Mouse (Mus musculus): Measurements from ENCODE around the gene Ephx4.
"Not testable (repeated sequence)": the region's sequence is repeated elsewhere in the genome, so short reads cannot be mapped to it uniquely, and the experiment has no call there.

Gene Ephx4

DNA sequence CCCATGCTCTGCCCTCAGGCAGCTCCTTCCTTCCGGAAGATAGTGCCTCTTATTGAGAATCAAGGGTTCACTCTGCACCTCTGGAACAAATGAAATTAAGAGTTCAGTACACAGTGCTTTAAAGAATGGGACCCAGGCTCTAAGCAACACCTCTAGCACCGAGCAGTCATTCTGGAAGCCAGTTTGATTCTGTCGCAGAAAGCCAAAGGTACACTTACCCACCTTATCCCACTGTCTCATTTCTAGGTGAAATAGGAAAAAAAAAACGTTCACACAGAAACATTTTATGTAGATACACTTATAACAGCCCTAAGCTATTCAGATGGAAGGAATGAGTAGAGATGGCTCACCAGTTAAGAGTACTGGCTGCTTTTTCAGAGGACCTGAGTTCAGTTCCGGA lies at the start of gene Ephx4:
Gene Ephx4 (plus strand): TSS at position 301 of the 400 bp plus-strand sequence.
- DNase-seq (ENCODE audit: low read depth, low spot score) = no peak

DNA sequence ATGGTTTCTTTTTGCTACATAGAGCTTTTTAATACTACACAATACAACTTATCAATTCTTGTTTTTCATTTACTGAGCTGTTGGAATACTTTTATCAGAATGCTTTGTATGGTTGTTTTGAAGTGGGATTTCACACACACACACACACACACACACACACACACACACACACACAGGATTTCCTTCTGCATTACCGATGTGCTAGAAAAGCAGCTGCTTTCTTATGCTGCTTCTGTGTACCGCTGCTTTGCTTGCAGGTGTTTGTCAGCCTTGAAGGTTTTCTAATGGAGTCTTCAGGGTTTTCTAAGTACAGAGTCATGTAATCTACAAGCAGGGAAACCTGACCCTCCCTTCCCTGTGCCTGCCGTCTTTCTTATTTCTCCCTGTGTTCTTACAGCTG lies 48.6 kb upstream of the Ephx4 start:
- DNase-seq (ENCODE audit: low read depth, low spot score) = no peak

DNA sequence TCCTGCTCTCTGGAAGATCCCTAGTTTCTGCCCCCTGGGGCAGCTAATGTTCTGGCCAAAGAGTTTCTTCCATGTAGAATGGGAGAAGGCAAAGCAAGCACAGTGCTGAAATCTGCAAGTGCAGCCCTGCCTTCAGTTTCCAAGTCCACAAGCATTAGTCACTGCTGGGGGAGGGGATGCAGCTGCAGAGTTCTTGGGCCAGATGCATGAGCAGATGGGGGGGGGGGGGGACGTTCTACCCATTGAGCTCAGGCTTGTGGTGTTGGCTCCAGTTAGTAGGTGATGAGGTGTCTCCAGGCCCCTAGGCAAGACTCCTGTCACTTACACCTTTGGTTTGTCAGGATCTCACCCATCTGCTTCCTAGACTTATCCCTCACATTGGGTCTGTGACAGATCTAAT lies 46.7 kb upstream of the Ephx4 start:
- DNase-seq (ENCODE audit: low read depth, low spot score) = no peak

DNA sequence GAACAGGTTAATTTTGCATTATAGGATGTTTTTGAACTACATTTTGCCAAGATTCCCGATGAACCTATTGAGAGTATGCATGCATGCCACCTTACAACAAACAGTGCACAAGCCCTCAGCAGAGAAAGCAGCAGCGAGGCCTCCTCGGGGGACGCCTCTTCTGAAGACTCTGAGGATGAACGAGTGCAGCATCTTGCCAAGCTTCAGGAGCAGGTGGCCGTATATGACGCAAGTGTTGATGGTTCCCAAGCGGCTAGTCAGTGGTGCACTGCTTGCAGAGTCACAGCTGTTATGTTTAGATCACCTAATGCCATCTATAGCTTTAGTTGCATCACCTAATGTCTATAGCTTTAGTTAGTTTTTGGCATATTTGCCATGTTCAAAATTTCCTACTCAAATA lies 44.8 kb upstream of the Ephx4 start:
- DNase-seq (ENCODE audit: low read depth, low spot score) = no peak

DNA sequence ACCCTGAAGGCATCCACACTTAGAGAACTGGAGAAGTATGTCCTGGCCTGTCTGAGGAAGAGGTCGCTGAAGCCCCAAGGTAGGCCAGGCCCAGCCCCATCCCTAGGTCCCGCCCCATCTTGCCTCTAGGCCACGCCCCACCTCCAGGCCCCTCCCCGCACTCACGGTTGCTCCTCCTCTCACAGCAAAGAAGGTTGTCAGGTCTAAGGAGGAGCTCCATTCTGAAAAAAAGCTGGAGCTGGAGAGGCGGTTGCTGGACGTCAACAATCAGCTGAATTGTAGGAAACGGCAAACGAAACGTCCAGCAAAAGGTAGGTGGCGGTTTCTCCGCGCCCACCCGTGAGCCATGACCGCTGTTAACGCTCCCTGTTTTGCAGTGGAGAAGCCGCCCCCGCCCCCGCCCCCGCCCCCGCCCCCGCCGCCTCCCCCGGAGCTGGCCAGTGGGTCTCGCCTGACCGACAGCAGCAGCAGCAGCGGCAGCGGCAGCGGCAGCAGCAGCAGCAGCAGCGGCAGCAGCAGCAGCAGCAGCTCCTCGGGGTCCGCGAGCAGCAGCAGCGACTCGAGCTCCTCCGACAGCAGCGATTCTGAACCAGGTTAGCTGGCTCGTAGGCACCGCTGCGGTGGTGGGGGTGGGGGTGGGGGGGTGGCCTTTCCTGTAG lies 43.0 kb upstream of the Ephx4 start:
- DNase-seq (ENCODE audit: low read depth, low spot score) = peak; percentile 74

DNA sequence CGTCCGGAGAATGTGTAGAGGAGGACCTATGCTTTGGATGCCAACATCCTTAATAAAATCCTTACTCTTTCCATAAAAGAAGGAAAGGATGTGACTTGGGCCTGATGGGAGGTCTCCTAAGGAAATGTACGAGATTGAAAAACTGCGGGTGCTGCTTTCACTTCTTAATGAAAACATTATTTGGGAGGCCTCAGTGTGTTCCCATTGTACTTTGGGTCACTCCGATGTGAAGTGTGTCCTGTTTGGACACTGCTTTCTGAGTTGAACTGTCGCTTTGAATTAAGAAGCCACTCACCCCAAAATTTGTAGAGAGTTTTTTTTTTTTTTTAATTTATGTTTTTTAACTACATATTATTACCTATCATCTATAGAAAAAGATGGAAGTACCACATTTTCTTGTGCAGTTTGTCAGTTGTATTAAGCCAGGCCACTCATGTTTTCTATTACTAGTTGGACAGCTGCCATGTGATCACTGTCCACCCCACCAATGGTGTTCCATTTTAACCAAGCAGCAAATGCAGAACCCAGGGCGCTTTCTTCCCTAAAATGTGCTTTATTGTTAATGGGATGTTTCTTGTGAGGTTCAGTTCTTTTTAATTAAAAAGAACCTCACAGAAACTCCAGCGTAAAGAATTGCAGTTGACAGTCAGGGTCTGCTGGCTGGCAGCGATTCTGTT lies 42.3 kb upstream of the Ephx4 start:
- no peak for DNase-seq (ENCODE audit: low read depth, low spot score)

DNA sequence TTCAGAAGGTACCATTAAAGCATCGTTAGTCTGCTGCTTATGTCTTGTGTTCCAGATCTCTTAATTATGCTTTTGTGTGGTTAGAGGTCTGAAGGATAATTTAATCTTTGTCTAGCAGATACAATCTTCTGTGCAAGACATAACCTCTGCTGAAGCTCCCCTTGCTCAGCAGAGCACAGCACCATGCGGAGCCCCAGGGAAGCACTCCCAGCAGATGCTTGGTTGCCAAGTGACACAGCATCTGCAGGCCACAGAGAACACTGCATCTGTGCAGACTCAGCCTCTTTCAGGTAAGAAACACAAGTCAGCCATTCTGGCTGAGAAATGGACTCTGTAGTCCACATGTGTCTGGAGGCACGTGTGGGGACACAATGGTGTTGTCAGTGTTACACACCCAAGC lies 32.5 kb upstream of the Ephx4 start:
- no peak for DNase-seq (ENCODE audit: low read depth, low spot score)

DNA sequence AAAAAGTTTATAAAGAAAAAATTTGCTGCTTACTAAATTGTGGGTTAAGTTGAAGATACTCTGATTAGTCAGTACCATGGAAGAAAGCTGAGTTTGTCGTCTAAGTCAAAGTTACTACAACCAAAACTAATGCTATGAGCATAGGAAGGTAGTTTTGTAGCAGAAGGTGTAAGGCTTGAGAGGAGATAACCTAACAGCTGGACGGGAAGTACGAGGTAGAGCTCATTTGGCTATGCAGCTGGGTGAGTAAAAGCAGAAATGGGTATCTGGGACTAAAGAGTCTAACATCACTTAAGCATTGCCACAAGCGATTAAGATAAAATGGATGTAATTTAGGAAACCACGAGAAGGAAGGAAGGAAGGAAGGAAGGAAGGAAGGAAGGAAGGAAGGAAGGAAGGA lies 31.2 kb upstream of the Ephx4 start:
- no peak for DNase-seq (ENCODE audit: low read depth, low spot score)

DNA sequence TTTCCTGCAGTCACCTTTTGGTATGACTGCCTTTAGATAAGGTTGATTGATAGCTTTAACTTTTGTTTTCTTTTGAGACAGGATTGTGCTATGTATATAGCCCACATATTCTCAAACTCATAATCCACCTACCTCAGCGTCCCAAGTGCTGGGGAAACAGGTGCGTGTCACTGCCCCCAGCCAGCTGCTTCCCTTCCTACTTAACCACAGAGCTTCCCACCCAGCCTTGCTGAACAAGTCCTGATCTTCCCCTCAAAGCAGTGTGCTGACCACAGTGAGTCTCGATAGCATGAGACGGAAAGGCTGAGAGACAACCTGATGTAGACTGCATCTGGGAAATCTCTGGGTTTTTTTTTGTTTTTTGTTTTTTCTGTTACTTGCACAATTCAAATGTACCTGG lies 29.3 kb upstream of the Ephx4 start:
- no peak for DNase-seq (ENCODE audit: low read depth, low spot score)

DNA sequence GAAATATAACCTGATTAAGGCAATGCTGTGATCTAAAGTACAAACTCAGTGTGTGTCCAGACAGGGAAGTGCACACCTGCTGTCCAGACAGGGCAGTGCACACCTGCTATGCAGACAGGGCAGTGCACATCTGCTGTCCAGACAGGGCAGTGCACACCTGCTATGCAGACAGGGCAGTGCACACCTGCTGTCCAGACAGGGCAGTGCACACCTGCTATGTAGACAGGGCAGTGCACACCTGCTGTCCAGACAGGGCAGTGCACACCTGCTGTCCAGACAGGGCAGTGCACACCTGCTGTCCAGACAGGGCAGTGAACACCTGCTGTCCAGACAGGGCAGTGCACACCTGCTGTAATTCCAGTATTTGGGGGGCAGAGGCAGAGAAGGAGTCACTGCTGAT lies 16.1 kb upstream of the Ephx4 start:
- not testable (repeated sequence) for DNase-seq (ENCODE audit: low read depth, low spot score)

DNA sequence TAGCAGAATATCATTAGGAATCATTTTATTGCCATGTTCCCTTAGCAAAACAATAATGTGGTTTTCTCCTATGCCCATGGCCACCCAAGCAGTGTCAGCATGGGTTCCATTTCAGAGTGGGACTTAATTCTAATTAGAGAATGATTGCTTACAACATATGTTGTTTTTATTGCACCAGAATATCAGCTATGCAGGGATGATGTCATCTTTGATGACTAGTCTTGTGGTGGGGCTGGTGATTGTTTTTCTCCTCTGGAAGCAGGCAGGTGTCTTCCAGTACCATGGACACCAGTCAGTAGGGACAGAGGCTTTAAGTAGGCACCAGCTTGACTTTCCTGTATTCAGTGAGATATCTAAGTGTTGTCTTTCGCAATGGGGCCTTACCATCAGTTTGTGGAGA lies 14.7 kb upstream of the Ephx4 start:
- DNase-seq (ENCODE audit: low read depth, low spot score) = no peak

DNA sequence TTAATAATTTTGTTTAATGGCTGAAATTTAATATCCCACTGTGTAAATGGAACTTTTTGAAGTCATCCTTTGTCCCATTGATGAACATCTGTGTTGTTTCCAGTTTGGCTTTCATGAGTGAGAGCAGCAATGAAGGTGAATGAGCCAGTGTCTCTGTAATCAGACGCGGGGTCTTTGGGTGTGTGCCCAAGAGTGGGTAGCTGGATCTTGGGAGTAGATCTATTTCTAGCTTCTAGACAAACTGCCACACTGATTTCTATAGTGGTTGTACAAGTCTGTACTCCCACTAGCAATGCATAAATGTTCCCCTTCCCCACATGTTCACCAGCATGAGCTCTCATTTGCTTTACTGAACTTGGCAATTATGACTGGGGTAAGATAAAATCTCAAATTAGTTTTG lies 13.2 kb upstream of the Ephx4 start:
- no peak for DNase-seq (ENCODE audit: low read depth, low spot score)

DNA sequence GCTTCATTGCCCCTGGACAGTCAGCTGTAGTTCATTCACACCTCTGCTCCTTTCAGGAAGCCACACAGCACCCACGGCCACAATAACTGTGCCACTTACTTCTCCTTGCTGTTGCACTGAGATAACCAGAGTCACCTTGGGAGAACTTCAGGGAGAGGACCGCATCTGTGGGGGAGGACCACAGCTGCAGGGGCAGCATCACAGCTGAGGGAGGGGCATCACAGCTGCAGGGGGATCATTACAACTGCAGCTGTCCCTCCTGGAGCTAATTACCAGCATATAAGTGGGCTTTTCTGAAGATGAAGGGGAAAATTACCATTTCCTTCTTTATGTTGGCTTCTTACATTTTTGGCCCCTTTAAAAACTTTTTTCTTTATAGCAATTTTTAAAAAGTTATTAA lies 8.1 kb upstream of the Ephx4 start:
- no peak for DNase-seq (ENCODE audit: low read depth, low spot score)

DNA sequence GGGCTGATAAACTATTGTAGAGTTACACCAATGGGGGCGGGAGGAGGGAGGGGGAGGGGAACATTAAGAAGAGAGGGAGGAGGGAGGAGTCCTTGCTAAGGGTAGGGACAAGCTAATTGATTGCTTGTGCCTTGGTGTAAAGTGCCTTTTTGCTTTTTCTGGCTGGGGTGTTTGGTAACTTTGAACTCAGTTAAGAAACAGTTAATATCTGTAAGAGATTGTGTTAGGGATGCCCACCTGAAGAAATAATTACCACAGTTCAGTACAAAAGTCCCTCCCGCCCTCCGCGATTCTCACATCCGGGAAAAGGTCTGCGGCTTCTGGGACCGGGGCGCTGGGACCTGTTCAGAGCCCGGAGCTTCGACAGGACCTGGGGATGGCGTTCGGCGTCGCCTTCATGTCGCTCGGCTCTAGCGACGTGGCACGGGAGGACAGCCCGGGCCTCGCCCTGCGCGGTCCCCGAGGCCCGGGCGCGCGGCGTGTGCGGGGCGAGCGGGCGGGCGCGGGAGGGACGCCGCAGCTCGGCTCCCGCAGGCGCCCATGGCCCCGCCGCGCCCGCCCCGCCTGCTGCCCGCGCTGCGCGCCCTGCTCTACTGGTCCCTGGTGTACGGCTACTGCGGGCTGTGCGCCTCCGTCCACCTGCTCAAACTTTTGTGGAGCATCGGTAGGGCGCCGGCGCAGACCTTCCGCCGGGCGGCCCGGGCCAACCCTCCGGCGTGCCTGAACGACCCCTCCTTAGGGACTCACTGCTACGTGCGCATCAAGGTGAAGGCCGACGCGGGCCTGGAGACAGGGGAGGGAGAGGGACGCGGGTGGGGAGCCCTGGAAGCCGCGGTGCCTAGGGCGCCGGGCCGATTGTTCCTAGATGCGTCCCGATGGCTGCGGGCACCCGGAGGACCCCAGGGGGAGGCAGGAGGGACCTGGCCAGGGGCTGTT lies 743 bp downstream of the Ephx4 start:
- no peak for DNase-seq (ENCODE audit: low read depth, low spot score)

DNA sequence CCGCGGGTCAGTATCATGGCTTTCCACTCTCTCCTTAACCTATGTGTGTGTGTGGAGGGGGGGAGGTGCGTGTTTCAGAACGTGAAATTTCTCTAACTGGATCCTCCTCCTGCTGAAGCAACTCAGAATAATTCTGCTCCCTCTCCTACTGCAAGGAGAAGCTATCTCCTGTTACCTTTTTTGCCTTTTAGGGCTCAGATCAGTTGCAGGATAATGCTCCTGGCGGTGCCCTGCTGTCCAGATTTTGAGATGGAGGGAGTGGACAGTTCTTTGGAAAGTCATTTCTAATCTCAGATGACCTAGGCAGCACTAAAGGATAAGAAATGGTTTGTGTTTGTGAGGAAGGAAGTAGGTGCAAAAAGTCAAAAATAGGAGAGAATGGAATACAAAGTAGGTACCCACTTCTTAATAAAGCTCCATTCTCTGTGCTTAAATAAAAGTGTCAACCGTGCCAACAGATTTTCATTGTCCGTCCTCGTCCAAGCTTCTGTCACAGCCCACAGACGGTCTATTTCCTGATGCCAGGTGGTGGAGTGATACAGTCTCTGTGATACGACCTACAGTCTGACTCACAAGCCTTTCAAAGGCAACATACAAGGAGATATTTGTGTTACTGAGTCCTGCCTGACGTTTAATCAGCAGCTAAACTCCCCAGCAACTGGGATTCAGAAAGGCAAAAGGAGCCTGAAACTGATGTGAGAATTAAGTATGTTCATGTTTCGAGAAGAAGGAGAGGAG lies 1.6 kb downstream of the Ephx4 start:
- no peak for DNase-seq (ENCODE audit: low read depth, low spot score)

DNA sequence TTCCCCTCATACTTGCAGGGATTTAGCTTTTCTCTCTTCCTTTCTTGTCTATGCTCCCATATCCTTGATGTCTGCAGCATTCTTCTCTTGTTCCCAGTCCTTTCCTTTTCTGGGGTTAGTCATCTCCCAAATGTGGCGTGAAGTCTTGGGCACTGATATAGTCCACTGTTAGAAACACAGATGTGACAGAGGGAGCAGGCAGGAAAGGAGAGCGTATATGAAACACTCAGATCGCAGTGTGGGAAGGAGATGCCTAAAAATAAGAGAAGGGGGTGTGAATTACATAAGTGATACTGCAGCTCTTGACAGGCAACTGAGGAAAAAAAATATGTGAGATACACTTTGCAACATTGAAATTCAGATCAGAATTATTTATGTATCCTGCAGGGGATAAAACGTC lies 2.8 kb downstream of the Ephx4 start:
- no peak for DNase-seq (ENCODE audit: low read depth, low spot score)

DNA sequence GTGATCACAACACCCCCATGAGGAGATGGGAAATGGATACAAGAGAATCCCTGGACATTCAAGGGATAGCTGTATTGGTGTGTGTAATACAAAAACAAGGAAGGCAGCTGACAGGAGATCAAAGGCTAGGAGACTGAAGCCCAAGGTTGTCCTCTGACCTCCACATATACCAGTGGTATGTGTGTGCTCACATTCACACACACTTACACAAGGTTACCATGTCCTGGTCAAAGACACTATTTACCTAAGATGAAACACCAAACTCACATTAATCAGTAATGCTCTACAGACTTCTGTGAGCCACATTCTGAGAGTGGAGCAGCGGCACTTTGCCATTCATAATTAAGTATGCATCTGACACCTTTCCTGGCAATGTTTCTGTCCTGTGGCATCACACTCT lies 7.8 kb downstream of the Ephx4 start:
- no peak for DNase-seq (ENCODE audit: low read depth, low spot score)

DNA sequence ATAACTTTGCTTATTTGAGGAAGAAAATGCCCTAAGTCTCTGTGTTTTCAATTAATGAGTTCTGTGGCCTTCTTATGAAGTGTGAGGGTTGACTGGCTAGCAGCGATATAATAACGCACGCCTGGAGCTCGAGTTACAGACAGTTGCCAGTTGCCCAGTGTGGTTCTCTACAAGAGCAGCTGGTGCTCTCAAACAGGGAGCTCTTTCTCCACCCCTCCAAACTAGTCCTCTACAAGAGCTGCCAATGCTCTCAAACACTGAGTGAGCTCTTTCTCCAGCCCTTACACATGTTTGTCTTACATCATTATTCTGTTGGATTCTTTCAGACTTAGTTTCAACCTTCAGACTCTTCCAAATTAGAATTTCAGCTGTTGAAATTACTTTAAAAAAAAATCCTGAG lies 8.8 kb downstream of the Ephx4 start:
- DNase-seq (ENCODE audit: low read depth, low spot score) = no peak

DNA sequence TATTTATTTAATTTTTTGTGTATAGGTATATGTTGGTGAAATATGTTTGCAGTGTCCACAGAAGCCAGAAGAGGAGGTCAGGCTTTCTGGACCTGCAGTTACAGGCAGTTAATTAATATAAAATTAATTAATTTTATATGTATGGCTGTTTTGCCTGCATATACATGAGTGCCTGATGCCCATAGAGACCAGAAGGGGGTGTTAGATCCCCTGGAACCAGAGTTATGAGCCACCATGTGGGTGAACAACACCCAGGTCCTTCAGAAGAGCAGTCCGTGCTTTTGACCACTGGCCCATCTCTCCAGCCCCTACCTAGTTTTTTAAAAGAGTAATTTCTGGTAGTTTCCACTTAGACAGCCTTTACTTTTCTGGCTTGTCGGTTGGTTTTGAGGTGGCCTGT lies 9.7 kb downstream of the Ephx4 start:
- no peak for DNase-seq (ENCODE audit: low read depth, low spot score)

DNA sequence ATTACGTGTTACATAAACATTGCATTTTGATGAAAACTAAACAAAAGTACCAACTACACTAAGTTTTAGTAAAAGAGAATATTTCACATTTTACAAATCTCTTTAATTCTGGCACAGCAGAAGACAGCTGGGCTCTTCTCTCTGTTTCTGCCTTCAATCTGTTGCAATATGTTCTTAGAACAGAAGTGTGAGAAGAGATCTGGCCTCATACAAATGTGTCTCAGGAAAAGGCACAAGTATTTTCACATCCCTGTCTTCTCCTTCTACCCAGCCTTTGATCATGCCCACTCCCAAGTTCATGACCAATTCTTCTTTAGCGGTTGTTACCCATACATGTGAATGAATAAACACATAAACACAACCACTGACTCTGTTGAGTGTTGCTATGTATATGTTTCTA lies 12.6 kb downstream of the Ephx4 start:
- DNase-seq (ENCODE audit: low read depth, low spot score) = no peak

DNA sequence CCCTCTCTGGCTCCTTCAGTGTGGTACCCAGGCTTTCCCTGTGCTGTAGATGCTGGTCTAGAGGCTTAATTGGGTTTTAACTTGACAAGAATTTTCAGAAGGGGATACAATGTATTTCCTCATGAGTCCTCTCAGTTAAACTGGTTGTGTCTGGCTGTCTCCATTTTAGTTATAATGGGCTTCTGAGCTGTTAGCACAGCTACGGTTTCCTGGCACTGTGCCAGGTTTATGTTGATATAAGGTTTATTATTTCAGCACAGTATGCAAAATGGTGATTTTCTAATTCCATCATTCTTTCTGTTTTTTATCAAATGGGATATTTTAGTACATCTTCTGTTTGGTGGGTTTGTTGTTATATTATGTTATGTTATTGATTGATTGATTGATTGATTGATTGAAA lies 19.1 kb downstream of the Ephx4 start:
- no peak for DNase-seq (ENCODE audit: low read depth, low spot score)

DNA sequence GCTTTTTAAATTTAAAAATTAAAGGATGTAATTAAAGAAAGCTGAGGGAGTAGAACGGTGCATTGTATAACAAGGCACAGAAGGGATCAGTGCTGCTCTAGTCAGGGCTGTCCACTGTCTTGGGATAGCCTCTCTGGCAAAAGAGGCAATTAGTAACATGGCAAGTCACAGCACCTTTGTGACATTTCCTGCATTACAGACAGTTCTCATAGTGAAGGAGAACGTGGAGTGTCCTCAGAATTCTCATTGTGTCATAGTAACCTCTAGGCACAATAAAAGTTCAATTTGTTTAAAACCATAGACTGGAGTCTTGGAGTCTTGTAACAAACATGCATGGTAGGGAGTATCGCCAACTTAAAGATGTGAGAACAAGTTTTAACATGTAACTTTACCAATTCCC lies 28.7 kb downstream of the Ephx4 start, which contains the start of gene Lpcat2b:
Gene Lpcat2b (plus strand): TSS at position 301 of the 400 bp plus-strand sequence.
- DNase-seq (ENCODE audit: low read depth, low spot score) = no peak
